Mouse (Mus musculus) gastrocnemius, adult 8-10 months (tissue): Measurements from ENCODE around the gene Mpp3. TPM values are rescaled to one million over a fixed set of nuclear protein-coding genes. Genes with fewer than 3 reads are reported as not detected.
A peak's percentile ranks its signal among the peaks of the same experiment; 100 is the strongest.

ENCODE experiments used
- DNase-seq, 2 experiments: peaks; one replicate each; pipeline ENCODE4 v3.0.0; 2022; ENCODE audit warnings: low spot score in 2 of 2
- total RNA-seq, 4 experiments: library from RNA; stranded (reverse); gene quantifications; 2 replicates each; pipeline ENCODE4 v1.2.4; 2022

The Mpp3 gene
- total RNA-seq, result 10 to 100 TPM; 12.9 to 17.9 (median 15.7) TPM

GRCm38 (mm10) chr11:102028087-102028816, at the start of gene Mpp3:
Gene Mpp3 (minus strand): TSS chr11:102028461.
- DNase-seq, result no peak

GRCm38 (mm10) chr11:102073722-102074121, 45.5 kb upstream of the Mpp3 start:
- DNase-seq, result no peak

- no peak for DNase-seq
These were observed 44.5 kb upstream of the Mpp3 start for GRCm38 (mm10) chr11:102072729-102073128.

- no peak for DNase-seq
These were observed 42.2 kb upstream of the Mpp3 start for GRCm38 (mm10) chr11:102070426-102070825.

- DNase-seq, result no peak
These were observed 41.4 kb upstream of the Mpp3 start for GRCm38 (mm10) chr11:102069633-102070032.

GRCm38 (mm10) chr11:102068969-102069368, 40.7 kb upstream of the Mpp3 start:
- no peak for DNase-seq

GRCm38 (mm10) chr11:102063076-102063475, 34.8 kb upstream of the Mpp3 start:
- no peak for DNase-seq

GRCm38 (mm10) chr11:102061941-102062473, 33.7 kb upstream of the Mpp3 start:
- DNase-seq, result no peak

- DNase-seq, result peak; percentile 57 to 60
These were observed 33.1 kb upstream of the Mpp3 start for GRCm38 (mm10) chr11:102061236-102061940.

- DNase-seq, result peak in 1 of 2 experiments; percentile 33
These were observed 25.6 kb upstream of the Mpp3 start for GRCm38 (mm10) chr11:102053847-102054246.

GRCm38 (mm10) chr11:102053183-102053582, 24.9 kb upstream of the Mpp3 start:
- peak in 1 of 2 experiments; percentile 22 for DNase-seq

GRCm38 (mm10) chr11:102052697-102053096, 24.4 kb upstream of the Mpp3 start:
- DNase-seq, result no peak

- no peak for DNase-seq
These were observed 23.7 kb upstream of the Mpp3 start for GRCm38 (mm10) chr11:102051954-102052353.

- DNase-seq, result peak; percentile 45 to 46
These were observed 23.3 kb upstream of the Mpp3 start for GRCm38 (mm10) chr11:102051541-102051940.

GRCm38 (mm10) chr11:102049875-102050482, 21.7 kb upstream of the Mpp3 start:
- DNase-seq, result no peak

- no peak for DNase-seq
These were observed 18.3 kb upstream of the Mpp3 start for GRCm38 (mm10) chr11:102046607-102047006.

- no peak for DNase-seq
These were observed 16.5 kb upstream of the Mpp3 start for GRCm38 (mm10) chr11:102044691-102045212.

GRCm38 (mm10) chr11:102043381-102043780, 15.1 kb upstream of the Mpp3 start:
- DNase-seq, result no peak

GRCm38 (mm10) chr11:102042971-102043370, 14.7 kb upstream of the Mpp3 start:
- no peak for DNase-seq

- DNase-seq, result no peak
These were observed 13.2 kb upstream of the Mpp3 start, which contains the start of gene Cd300lg for GRCm38 (mm10) chr11:102041350-102041949. Gene Cd300lg (plus strand): TSS chr11:102041509.

GRCm38 (mm10) chr11:102040646-102041045, 12.4 kb upstream of the Mpp3 start:
- DNase-seq, result no peak
